Mouse (Mus musculus) left cerebral cortex, adult 2 months (tissue): Measurements from ENCODE around the gene Olfr345. TPM values are rescaled to one million over a fixed set of nuclear protein-coding genes. Genes with fewer than 3 reads are reported as not detected.

Experiments used
- DNase-seq, 2 experiments: peaks; one replicate each; pipeline ENCODE4 v3.0.0; 2021 to 2022; ENCODE audit warnings: low spot score in 2 of 2, mixed read lengths in 1 of 2; ENCODE audit errors: extremely low spot score in 1 of 2
- H3K27ac ChIP-seq: fragments of 200-600 bp; 2 replicates; pipeline ENCODE4 v1.8.1; 2022
- H3K4me3 ChIP-seq: fragments of 200-600 bp; 2 replicates; pipeline ENCODE4 v1.8.1; 2022
- CTCF ChIP-seq: fragments of 200-600 bp; IDR thresholded peaks from 2 replicates; pipeline ENCODE4 v1.8.1; 2022; ENCODE audit warnings: antibody characterized with exemption, mild to moderate bottlenecking, moderate library complexity
- intact Hi-C: fragments of 180-260 bp; cut with DNase I; formaldehyde crosslinking; loops from one replicate; pipeline ENCODE4 v1.15.1; 2025
- long read RNA-seq, 2 experiments: library from polyadenylated mRNA; stranded (forward); transcript quantifications; one replicate each; pipeline ENCODE4 v2.0.0; 2021; ENCODE audit warnings: borderline mapping rate in 2 of 2
- total RNA-seq, 2 experiments: library from RNA; stranded (reverse); gene quantifications; 2 replicates each; pipeline ENCODE4 v1.2.3; 2021

The Olfr345 gene
- total RNA-seq, result not detected
- long read RNA-seq, experiment 1, result 0 reads
- long read RNA-seq, experiment 2, result 0 reads

DNA sequence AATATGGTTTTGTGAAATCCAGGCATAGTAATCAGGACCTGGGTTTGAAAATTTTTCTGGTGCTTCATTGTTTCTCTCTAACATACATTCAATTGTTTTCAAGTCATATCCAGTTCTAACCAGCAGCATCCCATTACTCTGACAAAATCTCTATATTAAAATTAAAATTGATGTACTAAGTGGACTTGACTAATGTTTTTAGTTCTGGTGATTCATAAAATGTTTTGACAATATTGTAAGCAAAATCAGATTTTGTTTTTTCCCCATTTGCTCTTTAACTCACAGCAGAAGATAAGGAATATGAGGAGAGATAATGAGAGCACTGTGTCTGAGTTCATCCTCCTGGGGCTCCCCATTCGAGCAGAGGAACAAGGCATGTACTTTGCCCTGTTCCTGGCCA, at the start of gene Olfr345:
Gene Olfr345 (plus strand): TSS at position 301 of the 400 bp plus-strand sequence.
- intact Hi-C loops, result no loop called here
- no peak for TF ChIP-seq CTCF
- DNase-seq, result no peak
- H3K27ac ChIP-seq, result no peak within 1 kb of the TSS
- H3K4me3 ChIP-seq, result no peak within 1 kb of the TSS

DNA sequence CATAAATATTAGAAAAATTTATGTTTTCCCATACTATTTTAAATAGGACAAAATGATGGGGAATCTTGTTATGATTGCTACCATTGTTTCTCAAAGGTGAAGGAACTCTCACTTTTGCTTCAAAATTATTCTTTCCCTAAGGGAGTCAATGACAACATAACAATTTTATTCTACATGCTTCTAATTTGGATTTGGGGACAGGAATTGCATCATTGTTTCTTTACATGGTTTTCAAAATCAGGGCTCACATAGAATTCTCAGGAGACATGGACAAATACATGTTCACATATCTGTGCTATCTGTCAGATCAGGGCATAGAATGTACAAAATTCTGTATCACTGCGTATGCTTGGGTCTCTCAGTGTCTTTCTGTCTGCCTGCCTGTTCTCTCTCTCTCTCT, 45.6 kb downstream of the Olfr345 start, which contains the start of gene Olfr346:
Gene Olfr346 (plus strand): TSS at position 301 of the 400 bp plus-strand sequence.
- Histone ChIP-seq H3K4me3 (no peak within 1 kb of the TSS), H3K27ac (no peak within 1 kb of the TSS)
- intact Hi-C loops, result no loop called here
- no peak for DNase-seq
- no peak for TF ChIP-seq CTCF

Other genes starting within 250 kb of the Olfr345 start
- gene Olfr339, start 221.1 kb upstream of the Olfr345 start, total RNA-seq, result not detected
- not detected for gene Olfr340, start 187.5 kb upstream of the Olfr345 start, total RNA-seq
- gene Olfr341, start 157.6 kb upstream of the Olfr345 start, total RNA-seq, result not detected
- not detected for gene Olfr342, start 115.0 kb upstream of the Olfr345 start, total RNA-seq
- under 1 TPM; 0.05 to 0.09 TPM for gene Olfr344, start 73.4 kb upstream of the Olfr345 start, total RNA-seq
- not detected for gene Olfr346, start 45.7 kb downstream of the Olfr345 start, total RNA-seq
- not detected for gene Olfr347, start 91.9 kb downstream of the Olfr345 start, total RNA-seq
- not detected for gene Olfr348, start 144.2 kb downstream of the Olfr345 start, total RNA-seq
- not detected for gene Olfr50, start 150.5 kb downstream of the Olfr345 start, total RNA-seq
- gene Olfr3, start 177.0 kb downstream of the Olfr345 start, total RNA-seq, result not detected
- gene Olfr350, start 206.3 kb downstream of the Olfr345 start, total RNA-seq, result not detected
- not detected for gene Olfr351, start 222.6 kb downstream of the Olfr345 start, total RNA-seq
- gene Olfr352, start 228.4 kb downstream of the Olfr345 start, total RNA-seq, result not detected